Mouse (Mus musculus) gastrocnemius, postnatal 36 days (tissue): ENCODE data around the gene Gabrr3. TPM values are rescaled to one million over a fixed set of nuclear protein-coding genes. Genes with fewer than 3 reads are reported as not detected.

ENCODE experiments used
- DNase-seq, 2 experiments: peaks; one replicate each; pipeline ENCODE4 v3.0.0; 2022
- intact Hi-C: fragments of 180-260 bp; cut with DNase I; formaldehyde crosslinking; loops from one replicate; pipeline ENCODE4 v1.15.1; 2025
- total RNA-seq, 2 experiments: library from RNA; stranded (reverse); gene quantifications; 2 replicates each; pipeline ENCODE4 v1.2.3; 2021

Gabrr3 gene
- total RNA-seq, 2 experiments from 2014 or later: not detected

DNA sequence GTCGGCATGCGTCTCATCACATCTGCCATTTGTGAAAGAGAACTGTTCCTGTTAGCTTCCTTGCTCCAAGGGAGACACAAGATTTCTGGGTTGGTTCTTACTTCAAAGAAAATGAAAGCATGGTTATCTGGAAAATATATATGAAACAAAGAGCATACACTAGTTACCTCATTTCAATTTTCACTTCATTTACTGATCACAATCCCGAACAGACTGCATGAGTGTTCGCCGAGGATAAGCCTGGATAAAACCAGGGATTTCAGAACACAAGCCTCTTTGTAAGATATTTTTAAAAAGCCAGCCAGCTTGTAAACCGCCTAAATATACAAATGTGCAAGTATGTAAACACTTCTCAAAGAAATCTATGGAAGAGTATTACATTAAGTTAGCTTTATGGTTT lies 56.8 kb downstream of the Gabrr3 start:
- intact Hi-C loops: no loop called here
- no peak for DNase-seq

DNA sequence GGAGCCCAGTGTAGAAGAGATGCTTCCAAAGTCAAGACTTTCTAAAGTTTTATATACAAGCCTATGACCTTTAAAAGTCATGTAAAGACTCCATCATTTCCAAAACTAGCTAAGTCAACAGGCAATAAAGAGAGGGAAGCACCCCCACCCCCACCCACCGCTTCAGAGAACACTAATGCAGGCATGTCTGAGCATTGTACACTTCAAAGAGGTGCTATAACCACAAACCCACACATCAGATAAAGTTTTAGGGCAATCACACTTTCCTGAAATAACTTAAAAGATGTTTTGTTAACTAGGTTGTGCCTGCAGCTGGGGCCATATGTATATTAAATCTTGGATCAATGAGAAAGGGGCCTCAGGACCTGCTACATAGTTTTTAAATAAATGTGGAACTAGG lies 62.7 kb downstream of the Gabrr3 start:
- intact Hi-C loops: no loop called here
- no peak for DNase-seq

DNA sequence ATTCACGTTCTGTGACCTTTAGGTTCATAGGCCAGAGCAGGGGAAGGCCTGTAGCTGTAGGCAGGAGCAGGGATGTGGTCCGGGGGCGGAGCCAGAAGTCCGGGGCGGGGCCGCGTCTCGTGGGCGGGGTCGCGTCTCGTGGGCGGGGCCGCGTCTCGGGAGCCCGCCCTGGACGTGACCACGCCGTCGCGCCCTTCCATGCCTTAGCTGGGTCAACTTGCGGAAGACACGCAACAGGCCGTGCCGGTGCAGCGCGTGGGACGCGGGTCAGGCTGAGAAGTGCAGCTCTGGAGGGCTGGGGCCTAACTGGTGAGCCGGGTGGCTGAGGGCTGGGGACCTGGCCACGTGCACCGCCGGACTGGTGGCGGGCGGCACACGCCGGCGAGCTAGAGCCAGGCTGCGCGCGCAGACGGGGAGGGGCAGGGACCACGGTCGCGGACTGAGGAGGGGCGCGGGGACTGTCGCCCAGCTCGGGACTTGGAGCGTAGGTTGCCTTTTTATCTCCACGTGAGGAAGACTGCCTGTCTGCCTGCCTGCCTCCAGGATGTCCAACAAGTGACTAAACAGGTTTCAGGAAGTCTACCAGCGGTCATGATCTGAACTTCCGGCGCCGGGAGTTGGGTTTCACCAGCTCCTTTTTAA lies 64.6 kb downstream of the Gabrr3 start, which contains the start of gene Riox2:
Gene Riox2 (plus strand): TSS at position 139 of the 642 bp plus-strand sequence.
- intact Hi-C loops: no loop called here
- peak; percentile 63 to 84 for DNase-seq

DNA sequence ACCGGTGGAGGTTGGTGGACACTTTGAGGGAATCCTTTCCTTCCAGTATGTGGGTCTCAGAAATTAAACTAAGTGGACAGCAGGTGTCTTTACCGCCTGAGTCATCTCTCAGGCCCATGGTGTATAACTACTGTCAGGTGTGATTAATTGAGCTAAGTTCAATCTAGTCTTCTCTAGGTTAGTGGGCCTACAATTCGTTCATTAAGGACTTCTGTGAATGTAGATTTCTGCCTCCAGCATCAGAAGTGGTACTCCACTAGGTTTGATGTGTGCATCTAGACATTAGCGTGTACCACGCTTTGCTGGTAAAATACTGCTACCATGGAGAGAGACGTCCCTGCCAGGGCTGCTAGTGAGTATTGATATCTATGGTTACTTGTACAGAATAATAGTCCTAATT lies 65.4 kb downstream of the Gabrr3 start:
- no peak for DNase-seq
- intact Hi-C loops: no loop called here

- peak; percentile 50 to 56 for DNase-seq
- intact Hi-C loops: loop anchor here (5.0 kb wide), 1 partner anchor 128 kb away; the partner anchor contains the start of gene Crybg3
Measured at GRCm38 (mm10) chr16:59474788-59475187, 67.7 kb downstream of the Gabrr3 start.

GRCm38 (mm10) chr16:59477955-59478354 lies 70.8 kb downstream of the Gabrr3 start:
- intact Hi-C loops: loop anchor here (2.0 to 5.0 kb wide), 2 partner anchors 124 to 139 kb away; partner anchors contain the start of gene Crybg3
- DNase-seq: no peak

DNA sequence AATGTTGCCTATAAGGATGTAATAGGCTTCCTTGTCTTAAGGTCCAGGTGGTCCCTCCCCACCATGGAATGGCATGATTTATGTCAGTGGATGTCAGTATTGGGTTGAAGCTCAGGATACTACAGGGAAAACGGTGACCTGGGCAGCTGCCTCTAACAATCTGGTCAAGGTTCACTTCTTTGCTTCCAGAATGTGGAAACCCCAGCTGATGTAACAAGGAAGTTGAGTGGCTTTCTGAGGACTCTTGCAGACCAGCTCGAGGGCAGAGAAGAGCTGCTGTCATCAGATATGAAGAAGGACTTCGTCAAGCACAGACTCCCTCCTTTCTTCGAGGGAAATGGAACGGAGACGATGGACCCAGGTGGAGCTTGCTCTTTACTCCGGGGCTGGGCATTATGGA lies 80.1 kb downstream of the Gabrr3 start:
- DNase-seq: no peak
- intact Hi-C loops: no loop called here

GRCm38 (mm10) chr16:59487975-59488548 lies 80.9 kb downstream of the Gabrr3 start:
- intact Hi-C loops: no loop called here
- no peak for DNase-seq

- intact Hi-C loops: no loop called here
- DNase-seq: no peak
Measured at GRCm38 (mm10) chr16:59493199-59493598, 86.1 kb downstream of the Gabrr3 start.

DNA sequence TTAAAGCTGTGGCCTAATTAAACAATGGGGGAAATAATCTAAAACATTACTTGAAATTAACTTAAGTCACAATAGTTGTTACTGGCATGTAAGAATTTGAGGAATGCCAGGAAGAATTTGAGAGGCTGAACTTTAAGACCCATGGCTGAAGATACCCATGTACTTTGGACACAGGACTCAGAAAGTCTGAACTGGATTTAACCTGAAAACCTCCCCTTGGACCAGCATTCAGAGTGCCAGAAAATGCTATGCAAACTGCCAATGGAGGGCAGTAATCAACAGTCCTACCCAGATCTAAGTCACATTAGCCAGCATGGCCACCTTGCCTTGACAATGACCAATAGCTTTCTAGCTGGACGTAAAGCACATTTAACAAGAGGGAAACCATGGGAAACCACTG lies 90.8 kb downstream of the Gabrr3 start:
- intact Hi-C loops: no loop called here

DNA sequence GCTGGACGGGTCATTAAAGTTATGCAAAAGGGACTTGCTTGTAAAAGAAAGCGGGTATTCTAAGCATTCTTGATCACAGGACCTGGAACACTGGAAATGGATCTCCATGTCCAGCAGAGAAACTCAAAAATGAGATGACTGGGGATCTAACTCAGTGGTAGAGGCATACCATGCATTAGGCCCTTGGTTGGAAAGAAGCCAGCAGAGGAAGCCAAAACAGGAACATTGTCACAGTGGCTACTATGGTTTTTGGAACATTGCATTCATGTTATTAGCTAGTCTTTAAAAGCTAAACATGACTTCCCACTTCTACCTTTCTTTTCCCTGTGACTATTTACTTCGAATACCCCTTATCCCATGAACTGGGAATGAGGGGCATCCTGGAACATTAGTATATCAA lies 92.0 kb downstream of the Gabrr3 start:
- no peak for DNase-seq
- intact Hi-C loops: no loop called here

More for the DNA sequence above, 90.8 kb downstream of the Gabrr3 start:
- DNase-seq: no peak

- no peak for DNase-seq
- intact Hi-C loops: no loop called here
Measured at GRCm38 (mm10) chr16:59509830-59510229, 102.7 kb downstream of the Gabrr3 start.

Other genes with a start within 250 kb of the Gabrr3 start
- gene Olfr196, start 236.9 kb upstream of the Gabrr3 start, total RNA-seq: not detected
- not detected for gene Olfr198, start 203.8 kb upstream of the Gabrr3 start, total RNA-seq
- gene Olfr199, start 187.6 kb upstream of the Gabrr3 start, total RNA-seq: not detected
- gene Olfr201, start 134.7 kb upstream of the Gabrr3 start, total RNA-seq: not detected
- not detected for gene Olfr202, start 120.5 kb upstream of the Gabrr3 start, total RNA-seq
- gene Olfr203, start 108.5 kb upstream of the Gabrr3 start, total RNA-seq: not detected
- not detected for gene Olfr204, start 89.1 kb upstream of the Gabrr3 start, total RNA-seq
- gene Olfr205, start 76.2 kb upstream of the Gabrr3 start, total RNA-seq: not detected
- not detected for gene Olfr206, start 58.1 kb upstream of the Gabrr3 start, total RNA-seq
- not detected for gene Olfr209, start 43.3 kb upstream of the Gabrr3 start, total RNA-seq
- gene Riox2, start 64.4 kb downstream of the Gabrr3 start, total RNA-seq: 10 to 100 TPM; 11.7 to 13.4 TPM
- 10 to 100 TPM; 33.7 TPM for gene Crybg3, start 193.6 kb downstream of the Gabrr3 start, total RNA-seq
- gene Arl6, start 232.1 kb downstream of the Gabrr3 start, total RNA-seq: 1 to 10 TPM; 1.9 to 2.0 TPM